Mouse (Mus musculus): ENCODE measurements at regions not wholly inside any gene's neighbourhood (a gene's known extent, or its start where the extent isn't known, plus 50 kb on each side); places are given as distances from the start of the nearest gene placed in this dataset.

- TF ChIP-seq POLR2A (IDR thresholded peaks at IDR 0.05; ENCODE audit: extremely low read depth, insufficient read depth, low read length) = no peak
- no peak for TF ChIP-seq CTCF (IDR thresholded peaks at IDR 0.05; ENCODE audit: extremely low read depth, insufficient read depth, low read length)
Observed at GRCm38 (mm10) chr9:31538458-31539210, 74.4 kb upstream of the Tmem45b start.
